Mouse (Mus musculus): ENCODE measurements around the gene Cyp1b1. TPM values are rescaled to one million over a fixed set of nuclear protein-coding genes. Genes with fewer than 3 reads are reported as not detected.

Gene Cyp1b1
- polyA plus RNA-seq, 1 experiment, result 35.0 TPM

- H3K4me1 ChIP-seq (ENCODE audit: control insufficient read depth, insufficient read depth, insufficient read length), result no peaks in the 10 kb centered on the region
- DNase-seq (ENCODE audit: low read depth in 1 of 2, low spot score in 2 of 2), result no peak
- 84% methylated on average over 2 of the region's 2 CpGs for WGBS
- H3K36me3 ChIP-seq (ENCODE audit: control insufficient read depth, insufficient read depth, low read length), result no peaks in the 10 kb centered on the region
- H3K4me3 ChIP-seq (ENCODE audit: extremely low read depth, insufficient read depth, insufficient read length), result no peak overlapping the region
- H3K27me3 ChIP-seq (ENCODE audit: control insufficient read depth, insufficient read depth, low read length), result no peaks in the 10 kb centered on the region
- TF ChIP-seq POLR2A (IDR thresholded peaks at IDR 0.05; ENCODE audit: low read depth, low read length), result no peak
- TF ChIP-seq CTCF (IDR thresholded peaks at IDR 0.05; ENCODE audit: extremely low read depth, insufficient read depth, insufficient read length, insufficient replicate concordance), result no peak
- H3K27ac ChIP-seq (ENCODE audit: insufficient read depth, low read length), result no peak overlapping the region
Measured at GRCm38 (mm10) chr17:79670837-79671236, 44.0 kb downstream of the Cyp1b1 start.

- no peak for DNase-seq (ENCODE audit: low read depth in 1 of 2, low spot score in 2 of 2)
- TF ChIP-seq POLR2A (IDR thresholded peaks at IDR 0.05; ENCODE audit: low read depth, low read length), result no peak
- no peak for TF ChIP-seq CTCF (IDR thresholded peaks at IDR 0.05; ENCODE audit: extremely low read depth, insufficient read depth, insufficient read length, insufficient replicate concordance)
- no peaks in the 10 kb centered on the region for H3K36me3 ChIP-seq (ENCODE audit: control insufficient read depth, insufficient read depth, low read length)
- H3K27me3 ChIP-seq (ENCODE audit: control insufficient read depth, insufficient read depth, low read length), result no peaks in the 10 kb centered on the region
- H3K4me1 ChIP-seq (ENCODE audit: control insufficient read depth, insufficient read depth, insufficient read length), result no peaks in the 10 kb centered on the region
- no peak overlapping the region for H3K4me3 ChIP-seq (ENCODE audit: extremely low read depth, insufficient read depth, insufficient read length)
- no peak overlapping the region for H3K27ac ChIP-seq (ENCODE audit: insufficient read depth, low read length)
- 94% methylated on average over 2 of the region's 2 CpGs for WGBS
Measured at GRCm38 (mm10) chr17:79664106-79664417, 50.8 kb downstream of the Cyp1b1 start.

GRCm38 (mm10) chr17:79663393-79664105 is 51.3 kb downstream of the Cyp1b1 start:
- TF ChIP-seq CTCF (IDR thresholded peaks at IDR 0.05; ENCODE audit: extremely low read depth, insufficient read depth, insufficient read length, insufficient replicate concordance) (no peak), POLR2A (IDR thresholded peaks at IDR 0.05; ENCODE audit: low read depth, low read length) (no peak)
- H3K4me3 ChIP-seq (ENCODE audit: extremely low read depth, insufficient read depth, insufficient read length), result no peak overlapping the region
- no peaks in the 10 kb centered on the region for H3K4me1 ChIP-seq (ENCODE audit: control insufficient read depth, insufficient read depth, insufficient read length)
- no peak overlapping the region for H3K27ac ChIP-seq (ENCODE audit: insufficient read depth, low read length)
- no peaks in the 10 kb centered on the region for H3K36me3 ChIP-seq (ENCODE audit: control insufficient read depth, insufficient read depth, low read length)
- no peak for DNase-seq (ENCODE audit: low read depth in 1 of 2, low spot score in 2 of 2)
- H3K27me3 ChIP-seq (ENCODE audit: control insufficient read depth, insufficient read depth, low read length), result no peaks in the 10 kb centered on the region
- 40% methylated on average over 3 of the region's 3 CpGs for WGBS

GRCm38 (mm10) chr17:79661848-79662247 is 53.0 kb downstream of the Cyp1b1 start:
- Histone ChIP-seq H3K27ac (ENCODE audit: insufficient read depth, low read length) (no peak overlapping the region), H3K4me3 (ENCODE audit: extremely low read depth, insufficient read depth, insufficient read length) (no peak overlapping the region), H3K36me3 (ENCODE audit: control insufficient read depth, insufficient read depth, low read length) (no peaks in the 10 kb centered on the region), H3K27me3 (ENCODE audit: control insufficient read depth, insufficient read depth, low read length) (no peaks in the 10 kb centered on the region), H3K4me1 (ENCODE audit: control insufficient read depth, insufficient read depth, insufficient read length) (no peaks in the 10 kb centered on the region)
- TF ChIP-seq CTCF (IDR thresholded peaks at IDR 0.05; ENCODE audit: extremely low read depth, insufficient read depth, insufficient read length, insufficient replicate concordance), result no peak
- TF ChIP-seq POLR2A (IDR thresholded peaks at IDR 0.05; ENCODE audit: low read depth, low read length), result no peak
- WGBS, result 63% methylated on average over 9 of the region's 9 CpGs
- no peak for DNase-seq (ENCODE audit: low read depth in 1 of 2, low spot score in 2 of 2)

- Histone ChIP-seq H3K4me1 (ENCODE audit: control insufficient read depth, insufficient read depth, insufficient read length) (no peaks in the 10 kb centered on the region), H3K4me3 (ENCODE audit: extremely low read depth, insufficient read depth, insufficient read length) (no peak overlapping the region), H3K36me3 (ENCODE audit: control insufficient read depth, insufficient read depth, low read length) (no peaks in the 10 kb centered on the region), H3K27me3 (ENCODE audit: control insufficient read depth, insufficient read depth, low read length) (no peaks in the 10 kb centered on the region), H3K27ac (ENCODE audit: insufficient read depth, low read length) (no peak overlapping the region)
- DNase-seq (ENCODE audit: low read depth in 1 of 2, low spot score in 2 of 2), result peak; percentile 23 to 38
- TF ChIP-seq POLR2A (IDR thresholded peaks at IDR 0.05; ENCODE audit: low read depth, low read length) (no peak), CTCF (IDR thresholded peaks at IDR 0.05; ENCODE audit: extremely low read depth, insufficient read depth, insufficient read length, insufficient replicate concordance) (peak; percentile 15; the same call in 1 of the 2 replicates)
- WGBS, result 51% methylated on average over 7 of the region's 7 CpGs
Measured at GRCm38 (mm10) chr17:79661387-79661786, 53.5 kb downstream of the Cyp1b1 start.

DNA sequence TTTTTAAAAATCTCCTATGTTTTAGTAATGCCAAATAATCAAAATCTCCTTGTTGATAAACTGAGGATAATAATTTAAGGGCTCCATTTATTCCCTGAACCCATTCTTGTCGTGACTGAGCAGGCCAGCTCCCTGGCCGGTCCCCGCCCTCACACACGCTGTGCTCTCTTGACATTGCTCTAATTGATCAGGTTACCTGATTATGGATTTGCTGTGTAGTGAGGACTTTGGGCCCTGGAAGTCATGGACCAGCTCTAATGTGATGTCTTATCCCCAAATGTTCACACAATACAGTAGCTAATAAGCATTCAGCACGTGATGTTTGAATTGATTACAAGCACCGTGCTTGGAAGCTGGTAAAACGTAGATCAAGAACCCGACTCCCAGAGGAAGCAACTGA is 56.0 kb downstream of the Cyp1b1 start:
- no peak overlapping the region for H3K27ac ChIP-seq (ENCODE audit: insufficient read depth, low read length)
- H3K4me3 ChIP-seq (ENCODE audit: extremely low read depth, insufficient read depth, insufficient read length), result no peak overlapping the region
- WGBS, result 89% methylated on average over 8 of the region's 8 CpGs
- no peaks in the 10 kb centered on the region for H3K36me3 ChIP-seq (ENCODE audit: control insufficient read depth, insufficient read depth, low read length)
- H3K27me3 ChIP-seq (ENCODE audit: control insufficient read depth, insufficient read depth, low read length), result no peaks in the 10 kb centered on the region
- H3K4me1 ChIP-seq (ENCODE audit: control insufficient read depth, insufficient read depth, insufficient read length), result no peaks in the 10 kb centered on the region
- DNase-seq (ENCODE audit: low read depth in 1 of 2, low spot score in 2 of 2), result no peak
- TF ChIP-seq CTCF (IDR thresholded peaks at IDR 0.05; ENCODE audit: extremely low read depth, insufficient read depth, insufficient read length, insufficient replicate concordance) (no peak), POLR2A (IDR thresholded peaks at IDR 0.05; ENCODE audit: low read depth, low read length) (no peak)

DNA sequence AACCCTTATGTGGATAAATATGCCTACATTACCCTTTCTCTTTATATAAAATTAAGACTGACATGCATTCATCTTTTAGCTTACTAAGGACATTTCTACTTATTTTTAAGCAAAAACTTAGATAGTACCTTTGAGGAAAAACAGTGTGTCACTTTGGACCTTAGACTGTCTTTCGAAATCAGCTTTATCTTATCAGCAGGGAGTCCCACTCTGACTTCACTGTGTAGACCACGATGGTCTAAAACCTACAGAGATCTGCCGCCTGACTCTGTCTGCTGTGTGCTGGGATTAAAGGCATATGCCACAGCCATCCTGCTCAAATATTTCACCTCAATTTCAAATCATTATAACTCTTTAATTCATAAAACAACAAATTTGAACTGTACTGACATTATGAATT is 56.4 kb downstream of the Cyp1b1 start:
- no peak for DNase-seq (ENCODE audit: low read depth in 1 of 2, low spot score in 2 of 2)

More for the DNA sequence above, 56.4 kb downstream of the Cyp1b1 start:
- Histone ChIP-seq H3K27ac (ENCODE audit: insufficient read depth, low read length) (no peak overlapping the region), H3K36me3 (ENCODE audit: control insufficient read depth, insufficient read depth, low read length) (no peaks in the 10 kb centered on the region), H3K4me3 (ENCODE audit: extremely low read depth, insufficient read depth, insufficient read length) (no peak overlapping the region), H3K27me3 (ENCODE audit: control insufficient read depth, insufficient read depth, low read length) (no peaks in the 10 kb centered on the region), H3K4me1 (ENCODE audit: control insufficient read depth, insufficient read depth, insufficient read length) (no peaks in the 10 kb centered on the region)
- TF ChIP-seq CTCF (IDR thresholded peaks at IDR 0.05; ENCODE audit: extremely low read depth, insufficient read depth, insufficient read length, insufficient replicate concordance), result no peak
- TF ChIP-seq POLR2A (IDR thresholded peaks at IDR 0.05; ENCODE audit: low read depth, low read length), result no peak
- 70% methylated on average over 3 of the region's 3 CpGs for WGBS
